Mouse (Mus musculus): ENCODE data around the gene Gpr108. TPM values are rescaled to one million over a fixed set of nuclear protein-coding genes. Genes with fewer than 3 reads are reported as not detected.

Gene Gpr108
- 63.1 and 78.3 TPM in 2 replicates for polyA plus RNA-seq (2012; rRNA removed; ENCODE audit: low replicate concordance)

DNA sequence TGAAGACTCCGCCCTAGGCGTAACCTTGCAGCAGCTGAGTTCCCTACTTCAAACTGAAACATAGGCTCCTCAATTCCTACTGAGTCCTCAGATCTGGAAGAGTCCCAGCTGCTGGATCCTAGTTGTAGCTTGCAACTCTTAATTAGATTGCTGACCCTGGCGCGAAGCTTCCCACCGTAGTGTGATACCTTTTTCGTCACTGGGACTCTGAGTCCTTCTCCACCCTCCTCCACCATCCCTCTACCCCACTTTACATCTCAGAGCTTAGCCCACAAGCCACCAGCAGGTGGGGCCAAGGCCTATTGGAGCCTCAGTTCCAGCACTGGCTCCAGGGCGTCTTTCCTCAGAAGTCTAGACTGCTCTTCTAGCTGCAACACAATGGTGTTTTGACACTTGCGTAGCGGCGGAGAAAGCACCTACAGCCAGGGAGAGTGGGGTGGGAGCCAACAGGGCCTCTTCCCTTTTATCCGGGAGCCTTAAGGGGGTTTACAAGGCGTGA is at the start of gene Gpr108:
Gpr108 (minus strand) TSS at position 246 of the 499 bp plus-strand sequence.

DNA sequence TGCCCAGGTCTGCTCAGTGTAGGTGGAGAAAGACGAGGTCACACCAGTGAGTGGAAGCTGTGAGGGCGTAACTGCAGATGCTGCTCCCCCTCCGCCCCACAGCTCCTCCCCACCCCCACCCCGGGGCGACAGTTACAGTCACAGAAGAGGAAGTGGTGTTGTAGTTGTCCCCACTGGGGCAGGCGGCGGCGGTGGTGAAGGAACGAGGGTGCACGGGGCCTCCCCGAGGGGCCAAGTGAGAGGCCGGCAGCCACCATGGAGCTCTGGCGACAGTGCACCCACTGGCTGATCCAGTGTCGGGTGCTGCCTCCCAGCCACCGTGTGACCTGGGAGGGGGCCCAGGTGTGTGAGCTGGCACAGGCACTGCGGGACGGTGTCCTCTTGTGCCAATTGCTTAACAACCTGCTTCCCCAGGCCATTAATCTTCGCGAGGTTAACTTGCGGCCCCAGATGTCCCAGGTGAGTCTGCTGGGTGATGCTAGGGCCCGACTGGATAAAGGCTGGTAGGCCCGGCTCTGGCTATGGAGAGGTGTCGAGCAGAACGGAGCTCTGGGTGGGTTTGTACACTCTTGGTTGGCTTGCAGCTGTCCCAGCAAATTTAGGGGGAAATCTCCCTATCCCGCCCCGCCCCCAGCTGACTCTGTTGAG is 30.8 kb upstream of the Gpr108 start, which contains the start of gene Vav1:
Vav1 (plus strand) TSS at position 158 of the 648 bp plus-strand sequence.

DNA sequence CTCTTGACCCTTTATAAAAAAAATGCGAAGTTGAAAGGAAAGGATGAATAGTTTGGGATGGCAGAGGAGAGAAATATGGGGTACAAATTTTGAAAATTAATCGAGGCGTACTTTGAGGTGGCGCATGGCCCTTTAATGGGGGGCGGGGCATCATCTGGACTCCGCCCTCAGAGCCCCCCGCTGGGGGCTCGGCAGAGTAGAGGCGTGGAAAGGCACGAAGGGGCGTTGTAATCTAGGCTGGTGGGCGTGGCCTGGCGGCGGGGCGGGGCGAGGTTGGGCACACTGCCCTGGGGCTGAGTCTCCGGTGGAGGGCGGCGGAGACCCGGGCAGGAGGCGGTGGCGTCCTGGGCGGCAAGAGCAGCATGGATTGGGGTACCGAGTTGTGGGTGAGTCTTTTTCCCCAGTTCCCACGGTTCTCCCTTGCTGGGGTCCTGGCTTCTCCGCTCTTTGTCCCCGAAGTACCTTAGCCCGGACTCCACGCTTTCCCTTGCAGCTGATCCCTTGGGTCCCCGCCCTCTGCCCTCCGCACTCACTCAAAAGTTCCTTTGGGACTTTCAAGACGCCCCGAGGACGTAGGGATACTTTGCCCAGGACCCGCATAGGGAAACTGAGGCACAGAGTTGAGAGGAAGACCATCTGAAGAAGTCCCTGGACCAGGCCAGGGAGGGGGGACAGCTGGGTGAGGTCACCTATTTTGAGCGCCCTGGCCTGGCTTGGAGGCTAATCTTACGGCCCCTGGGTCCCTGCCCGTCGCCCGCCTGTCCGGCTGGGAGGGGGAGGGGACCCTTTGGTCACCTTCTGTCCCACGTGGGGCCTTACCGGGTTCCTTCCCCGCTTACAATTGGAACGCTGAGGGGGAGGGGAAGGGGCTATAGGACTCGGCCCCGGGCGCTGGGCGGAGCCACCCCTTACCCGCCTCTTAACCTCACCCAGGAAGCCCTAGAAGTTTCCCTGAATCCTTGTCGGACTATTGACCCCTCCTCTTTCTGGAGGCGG is 1.2 kb upstream of the Gpr108 start, which contains the start of gene Trip10:
Trip10 (plus strand) TSS at position 270 of the 996 bp plus-strand sequence.

DNA sequence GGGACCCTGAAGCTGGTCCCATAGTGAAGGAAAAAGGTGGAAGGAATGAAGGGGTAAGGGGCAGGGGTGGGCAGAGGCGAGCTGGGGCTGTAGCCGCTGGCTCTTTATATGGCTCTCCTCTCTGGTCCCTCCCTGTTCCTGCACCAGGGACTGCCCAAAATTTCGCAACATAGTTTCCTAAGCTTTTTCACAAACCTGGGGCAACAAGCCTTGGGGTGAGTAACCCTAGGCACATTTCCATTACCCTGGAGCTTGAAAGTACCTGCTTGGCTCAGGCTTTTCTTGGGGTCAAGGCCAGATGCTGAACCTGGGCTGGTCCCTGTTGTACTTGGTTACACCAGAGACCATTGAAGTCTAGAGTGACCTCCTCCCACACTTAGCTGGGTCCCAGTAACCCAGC is 20.2 kb downstream of the Gpr108 start, which contains the start of gene C3:
C3 (minus strand) TSS at position 123 of the 400 bp plus-strand sequence.

DNA sequence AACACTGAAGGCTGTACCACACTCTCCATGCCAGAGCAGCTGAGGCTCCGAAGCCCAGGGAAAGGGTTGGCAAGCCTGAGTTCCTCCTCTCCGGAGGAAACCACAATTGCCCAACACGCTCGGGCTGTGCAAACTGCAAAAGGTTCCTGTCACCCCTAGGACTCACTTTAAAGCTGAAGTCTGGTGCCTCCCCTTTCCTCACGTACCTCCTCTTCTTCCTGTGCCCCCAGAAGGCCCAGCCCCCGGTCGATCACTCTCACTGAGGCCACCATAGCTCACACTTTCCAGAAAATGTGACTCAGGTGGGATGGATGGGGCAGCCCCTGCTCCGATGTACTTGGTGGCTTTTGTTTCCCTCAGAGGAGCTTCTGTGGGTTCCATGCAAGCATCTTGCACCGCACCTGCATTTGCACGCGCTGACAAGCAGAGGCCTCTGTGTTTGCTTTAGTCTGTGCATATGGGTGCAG is 54.2 kb downstream of the Gpr108 start, which contains the start of gene Tnfsf14:
Tnfsf14 (minus strand) TSS at position 137 of the 467 bp plus-strand sequence.

Other genes starting within 250 kb of the Gpr108 start
- gene Pspn, start 248.4 kb downstream of the Gpr108 start, polyA plus RNA-seq (2012; rRNA removed; ENCODE audit: low replicate concordance): not detected in 2 replicates
- 18.7 and 24.6 TPM in 2 replicates for gene Gtf2f1, start 237.2 kb downstream of the Gpr108 start, polyA plus RNA-seq (2012; rRNA removed; ENCODE audit: low replicate concordance)
- gene Gm17949, start 237.0 kb downstream of the Gpr108 start, polyA plus RNA-seq (2012; rRNA removed; ENCODE audit: low replicate concordance): 0.14 TPM in 1 of 2 replicates, not detected in the other
- gene Khsrp, start 216.9 kb downstream of the Gpr108 start, polyA plus RNA-seq (2012; rRNA removed; ENCODE audit: low replicate concordance): 72.3 and 123 TPM in 2 replicates
- gene Slc25a41, start 206.8 kb downstream of the Gpr108 start, polyA plus RNA-seq (2012; rRNA removed; ENCODE audit: low replicate concordance): not detected in 2 replicates
- 12.6 and 23.7 TPM in 2 replicates for gene Crb3, start 189.3 kb downstream of the Gpr108 start, polyA plus RNA-seq (2012; rRNA removed; ENCODE audit: low replicate concordance)
- 70.0 and 84.7 TPM in 2 replicates for gene Slc25a23, start 188.6 kb downstream of the Gpr108 start, polyA plus RNA-seq (2012; rRNA removed; ENCODE audit: low replicate concordance)
- 46.4 and 60.9 TPM in 2 replicates for gene Dennd1c, start 169.9 kb downstream of the Gpr108 start, polyA plus RNA-seq (2012; rRNA removed; ENCODE audit: low replicate concordance)
- 8.4 and 9.2 TPM in 2 replicates for gene Tubb4a, start 160.7 kb downstream of the Gpr108 start, polyA plus RNA-seq (2012; rRNA removed; ENCODE audit: low replicate concordance)
- gene Tnfsf9, start 143.1 kb downstream of the Gpr108 start, polyA plus RNA-seq (2012; rRNA removed; ENCODE audit: low replicate concordance): 5.3 and 8.6 TPM in 2 replicates
- 1.4 and 1.6 TPM in 2 replicates for gene Cd70, start 98.7 kb downstream of the Gpr108 start, polyA plus RNA-seq (2012; rRNA removed; ENCODE audit: low replicate concordance)
- 1.5 and 4.2 TPM in 2 replicates for gene Tnfsf14, start 54.3 kb downstream of the Gpr108 start, polyA plus RNA-seq (2012; rRNA removed; ENCODE audit: low replicate concordance)
- gene C3, start 20.3 kb downstream of the Gpr108 start, polyA plus RNA-seq (2012; rRNA removed; ENCODE audit: low replicate concordance): 509 and 780 TPM in 2 replicates
- gene Trip10, start 1.0 kb upstream of the Gpr108 start, polyA plus RNA-seq (2012; rRNA removed; ENCODE audit: low replicate concordance): 34.1 and 48.1 TPM in 2 replicates
- gene Vav1, start 30.7 kb upstream of the Gpr108 start, polyA plus RNA-seq (2012; rRNA removed; ENCODE audit: low replicate concordance): 17.3 and 21.8 TPM in 2 replicates
- gene Adgre1, start 110.2 kb upstream of the Gpr108 start, polyA plus RNA-seq (2012; rRNA removed; ENCODE audit: low replicate concordance): 16.3 and 46.2 TPM in 2 replicates

Measured in mammary gland, adult 2 months (tissue).